Mouse (Mus musculus): ENCODE data around the gene Ftl1. TPM values are rescaled to one million over a fixed set of nuclear protein-coding genes. Genes with fewer than 3 reads are reported as not detected.

The Ftl1 gene
- polyA plus RNA-seq, 1 experiment from 2014 or later: 5,518 TPM

GRCm38 (mm10) chr7:45492951-45493350 is 33.3 kb upstream of the Ftl1 start:
- Histone ChIP-seq H3K4me1 (ENCODE audit: insufficient read depth) (peaks cover 31% of the 10 kb centered on the region), H3K9me3 (ENCODE audit: low read length) (no peaks in the 10 kb centered on the region), H3K27ac (ENCODE audit: low read depth) (peak overlapping the region; percentile 58; the same call in 1 of the 2 replicates), H3K4me3 (ENCODE audit: low read depth, low read length) (no peak overlapping the region), H3K27me3 (ENCODE audit: insufficient read depth, low read length) (no peaks in the 10 kb centered on the region), H3K9ac (replicated peaks) (no peak overlapping the region), H3K36me3 (replicated peaks; ENCODE audit: insufficient read depth, low read length) (peaks cover 50% of the 10 kb centered on the region), H3K4me2 (ENCODE audit: low read depth, low read length) (no peak overlapping the region)
- TF ChIP-seq EP300 (IDR thresholded peaks at IDR 0.05; ENCODE audit: low read depth): no peak
- TF ChIP-seq CTCF (IDR thresholded peaks at IDR 0.05; ENCODE audit: low read depth): no peak
- ATAC-seq (peak; percentile 66), DNase-seq (no peak)
- WGBS (ENCODE audit: insufficient replicate concordance): 88% methylated on average over 5 of the region's 5 CpGs

DNA sequence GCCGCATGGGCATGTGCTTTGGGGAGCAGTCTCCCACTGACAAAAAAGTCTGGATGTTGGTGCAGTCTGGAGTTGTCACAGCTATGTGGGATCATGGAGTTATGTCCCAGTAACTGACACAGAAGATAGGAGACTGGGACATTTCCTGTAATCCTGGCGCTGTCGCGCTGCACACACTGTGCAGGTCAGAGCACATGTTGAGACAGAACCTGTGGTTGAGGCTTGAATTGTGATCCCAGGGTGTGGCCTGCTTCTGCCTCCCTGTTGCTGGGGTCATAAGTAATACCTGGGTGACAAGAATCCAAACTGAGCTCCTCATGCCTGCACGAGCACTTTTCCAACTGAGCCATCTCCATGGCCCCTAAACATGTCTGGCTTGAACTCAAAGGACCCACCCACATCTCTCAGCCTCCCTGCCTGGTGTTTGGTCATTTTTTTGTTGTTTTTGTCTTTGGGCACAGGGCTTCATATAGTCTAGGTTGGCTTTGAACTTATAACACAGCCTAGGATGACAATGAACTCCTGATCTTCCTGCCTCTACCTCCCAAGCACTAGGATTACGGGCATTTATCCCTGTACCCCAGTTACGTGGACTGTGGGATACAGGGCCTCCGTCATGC is 32.7 kb upstream of the Ftl1 start:
- Histone ChIP-seq H3K9ac (replicated peaks) (no peak overlapping the region), H3K36me3 (replicated peaks; ENCODE audit: insufficient read depth, low read length) (peaks cover 44% of the 10 kb centered on the region), H3K27ac (ENCODE audit: low read depth) (peak overlapping the region; percentile 87; the same call in 1 of the 2 replicates), H3K9me3 (ENCODE audit: low read length) (no peaks in the 10 kb centered on the region), H3K4me1 (ENCODE audit: insufficient read depth) (peaks cover 34% of the 10 kb centered on the region), H3K4me2 (ENCODE audit: low read depth, low read length) (no peak overlapping the region), H3K4me3 (ENCODE audit: low read depth, low read length) (no peak overlapping the region), H3K27me3 (ENCODE audit: insufficient read depth, low read length) (no peaks in the 10 kb centered on the region)
- no peak for ATAC-seq
- no peak for DNase-seq
- WGBS (ENCODE audit: insufficient replicate concordance): 90% methylated on average over 8 of the region's 8 CpGs
- TF ChIP-seq EP300 (IDR thresholded peaks at IDR 0.05; ENCODE audit: low read depth) (no peak), CTCF (IDR thresholded peaks at IDR 0.05; ENCODE audit: low read depth) (no peak)

- peaks cover 39% of the 10 kb centered on the region for H3K4me1 ChIP-seq (ENCODE audit: insufficient read depth)
- peak overlapping the region; percentile 87 for H3K27ac ChIP-seq (ENCODE audit: low read depth)
- DNase-seq (peak; percentile 66), ATAC-seq (peak; percentile 80)
- H3K4me2 ChIP-seq (ENCODE audit: low read depth, low read length): peak overlapping the region; percentile 42
- H3K4me3 ChIP-seq (ENCODE audit: low read depth, low read length): no peak overlapping the region
- no peaks in the 10 kb centered on the region for H3K27me3 ChIP-seq (ENCODE audit: insufficient read depth, low read length)
- no peaks in the 10 kb centered on the region for H3K9me3 ChIP-seq (ENCODE audit: low read length)
- TF ChIP-seq EP300 (IDR thresholded peaks at IDR 0.05; ENCODE audit: low read depth) (no peak), CTCF (IDR thresholded peaks at IDR 0.05; ENCODE audit: low read depth) (no peak)
- peaks cover 37% of the 10 kb centered on the region for H3K36me3 ChIP-seq (replicated peaks; ENCODE audit: insufficient read depth, low read length)
- WGBS (ENCODE audit: insufficient replicate concordance): 13% methylated on average over 3 of the region's 3 CpGs
- H3K9ac ChIP-seq (replicated peaks): no peak overlapping the region
Observed at GRCm38 (mm10) chr7:45491264-45491663, 31.6 kb upstream of the Ftl1 start.

DNA sequence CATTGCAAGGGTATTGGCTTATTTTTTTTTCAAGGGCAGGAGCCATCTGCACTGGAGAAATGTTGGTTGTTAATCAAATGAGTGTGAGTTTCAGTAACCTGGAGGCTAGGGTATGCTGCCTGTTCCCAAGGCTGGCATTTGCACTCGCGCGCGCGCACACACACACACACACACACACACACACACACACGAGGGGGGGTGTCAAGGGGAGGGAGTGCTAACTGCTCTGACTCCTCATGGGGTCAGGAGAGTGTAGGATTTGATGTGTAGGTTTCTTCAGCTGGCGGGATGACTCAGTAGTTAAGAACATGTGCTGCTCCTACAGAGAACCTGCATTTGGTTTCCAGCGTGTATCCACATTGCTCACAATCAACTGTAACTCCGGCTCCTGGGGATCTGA is 31.1 kb upstream of the Ftl1 start:
- peak; percentile 41 for DNase-seq
- Histone ChIP-seq H3K9ac (replicated peaks) (no peak overlapping the region), H3K4me3 (ENCODE audit: low read depth, low read length) (no peak overlapping the region), H3K4me2 (ENCODE audit: low read depth, low read length) (peak overlapping the region; percentile 42), H3K9me3 (ENCODE audit: low read length) (no peaks in the 10 kb centered on the region), H3K27ac (ENCODE audit: low read depth) (peak overlapping the region; percentile 87), H3K27me3 (ENCODE audit: insufficient read depth, low read length) (no peaks in the 10 kb centered on the region), H3K4me1 (ENCODE audit: insufficient read depth) (peaks cover 42% of the 10 kb centered on the region), H3K36me3 (replicated peaks; ENCODE audit: insufficient read depth, low read length) (peaks cover 34% of the 10 kb centered on the region)
- peak; percentile 40 for ATAC-seq
- no peak for TF ChIP-seq EP300 (IDR thresholded peaks at IDR 0.05; ENCODE audit: low read depth)
- 0 out of 2 replicates have a peak, but pooled peaks have one; percentile 6 for TF ChIP-seq CTCF (IDR thresholded peaks at IDR 0.05; ENCODE audit: low read depth)
- WGBS (ENCODE audit: insufficient replicate concordance): 45% methylated on average over 9 of the region's 9 CpGs

GRCm38 (mm10) chr7:45489578-45489977 is 29.9 kb upstream of the Ftl1 start:
- peak overlapping the region; percentile 87; the same call in 1 of the 2 replicates for H3K27ac ChIP-seq (ENCODE audit: low read depth)
- no peaks in the 10 kb centered on the region for H3K27me3 ChIP-seq (ENCODE audit: insufficient read depth, low read length)
- no peak overlapping the region for H3K4me3 ChIP-seq (ENCODE audit: low read depth, low read length)
- DNase-seq (no peak), ATAC-seq (no peak)
- WGBS (ENCODE audit: insufficient replicate concordance): 67% methylated on average over 7 of the region's 7 CpGs
- TF ChIP-seq CTCF (IDR thresholded peaks at IDR 0.05; ENCODE audit: low read depth) (no peak), EP300 (IDR thresholded peaks at IDR 0.05; ENCODE audit: low read depth) (no peak)
- peaks cover 42% of the 10 kb centered on the region for H3K4me1 ChIP-seq (ENCODE audit: insufficient read depth)
- H3K9me3 ChIP-seq (ENCODE audit: low read length): no peaks in the 10 kb centered on the region
- peaks cover 22% of the 10 kb centered on the region for H3K36me3 ChIP-seq (replicated peaks; ENCODE audit: insufficient read depth, low read length)
- no peak overlapping the region for H3K4me2 ChIP-seq (ENCODE audit: low read depth, low read length)
- no peak overlapping the region for H3K9ac ChIP-seq (replicated peaks)

DNA sequence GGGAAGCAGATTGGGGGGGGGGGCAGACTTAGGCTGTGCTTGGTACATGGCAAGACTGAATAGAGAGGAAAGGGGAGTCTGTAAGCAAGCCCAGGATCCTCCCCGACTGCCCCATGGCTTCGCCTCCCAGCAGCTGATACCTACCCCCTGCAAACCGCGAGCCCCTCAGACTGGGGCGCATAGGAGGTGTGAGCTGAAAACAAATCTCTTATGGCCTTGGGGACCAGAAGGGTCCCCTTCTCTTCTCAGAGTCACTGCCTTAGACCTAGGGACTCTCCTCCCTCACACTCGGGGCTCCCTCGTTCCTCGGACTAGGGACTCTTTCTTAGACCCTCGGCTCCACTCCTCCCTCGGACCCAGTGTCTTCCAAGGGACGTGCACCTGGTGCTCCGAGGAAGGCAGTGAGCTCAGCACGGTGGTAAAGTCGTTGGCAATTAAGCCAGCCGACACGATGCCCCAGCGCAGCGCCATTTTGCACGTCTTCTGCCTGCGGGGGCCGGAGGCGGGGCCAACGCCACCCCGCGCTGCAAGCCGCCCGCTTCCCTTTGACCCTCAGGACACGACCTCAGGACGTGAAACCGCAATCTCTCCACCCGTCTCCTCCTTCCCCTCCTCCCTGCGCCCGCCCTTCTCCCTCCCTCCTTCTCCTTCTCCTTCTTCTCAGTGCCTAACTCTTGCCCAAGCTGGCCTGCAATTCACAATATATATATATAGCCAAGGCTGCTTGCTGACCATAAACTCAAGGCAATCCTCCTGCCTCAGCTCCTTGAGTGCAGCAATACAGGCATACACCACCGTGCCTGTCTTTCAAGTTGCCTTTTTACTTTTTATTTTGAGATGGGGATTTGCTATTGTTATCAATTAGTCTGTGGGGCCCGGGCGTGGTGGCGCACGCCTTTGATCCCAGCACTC is 28.9 kb upstream of the Ftl1 start, which contains the start of gene Dhdh:
Gene Dhdh (minus strand): TSS at position 513 of the 912 bp plus-strand sequence.
- peak within 1 kb of the TSS; percentile 82 for H3K4me2 ChIP-seq (ENCODE audit: low read depth, low read length)
- DNase-seq: peak; percentile 78
- WGBS (ENCODE audit: insufficient replicate concordance): 7% methylated on average over 38 of the region's 38 CpGs
- H3K27me3 ChIP-seq (ENCODE audit: insufficient read depth, low read length): no peaks in the 10 kb centered on the region
- peak; percentile 50 for ATAC-seq
- H3K4me3 ChIP-seq (ENCODE audit: low read depth, low read length): peak within 1 kb of the TSS; percentile 60
- H3K36me3 ChIP-seq (replicated peaks; ENCODE audit: insufficient read depth, low read length): peaks cover 12% of the 10 kb centered on the region
- H3K9ac ChIP-seq (replicated peaks): peak within 1 kb of the TSS; percentile 74
- TF ChIP-seq EP300 (IDR thresholded peaks at IDR 0.05; ENCODE audit: low read depth) (no peak), CTCF (IDR thresholded peaks at IDR 0.05; ENCODE audit: low read depth) (no peak)
- peak within 1 kb of the TSS; percentile 87 for H3K27ac ChIP-seq (ENCODE audit: low read depth)
- peaks cover 42% of the 10 kb centered on the region for H3K4me1 ChIP-seq (ENCODE audit: insufficient read depth)
- no peaks in the 10 kb centered on the region for H3K9me3 ChIP-seq (ENCODE audit: low read length)

All from liver, postnatal 0 days (tissue).